Mouse (Mus musculus) embryonic facial prominence, embryonic 11.5 days (tissue): ENCODE measurements around the gene Maml3. TPM values are rescaled to one million over a fixed set of nuclear protein-coding genes. Genes with fewer than 3 reads are reported as not detected.

Source experiments
- ATAC-seq: fragments of 200-750 bp; cut with Nextera tagmentation; replicated peaks from 2 replicates; pipeline ENCODE4 v1.8.0; 2017; ENCODE audit warnings: low read depth; ENCODE audit not compliant: insufficient number of reproducible peaks, low FRiP score, low TSS enrichment
- DNase-seq: peaks from one replicate; pipeline ENCODE4 v3.0.0-alpha.2; 2015; ENCODE audit warnings: low spot score
- H3K27ac ChIP-seq: fragments of 300-500 bp; sonication (generic); replicated peaks from 2 replicates; pipeline ENCODE4 v1.5.1; 2014; ENCODE audit warnings: mild to moderate bottlenecking, low read depth, low read length, control low read depth
- H3K27me3 ChIP-seq: fragments of 300-500 bp; sonication (generic); 2 replicates; pipeline ENCODE4 v1.6.1; 2014; ENCODE audit warnings: mild to moderate bottlenecking, low read length, moderate library complexity, mixed read lengths; ENCODE audit not compliant: control insufficient read depth, insufficient read depth
- H3K36me3 ChIP-seq: fragments of 300-500 bp; sonication (generic); replicated peaks from 2 replicates; pipeline ENCODE4 v1.6.1; 2014; ENCODE audit warnings: low read depth, mild to moderate bottlenecking, low read length, moderate library complexity, mixed read lengths; ENCODE audit not compliant: control insufficient read depth, insufficient read depth
- H3K4me1 ChIP-seq: fragments of 300-500 bp; sonication (generic); 2 replicates; pipeline ENCODE4 v1.6.1; 2014; ENCODE audit warnings: low read length, mixed read lengths; ENCODE audit not compliant: control insufficient read depth, insufficient read depth
- H3K4me2 ChIP-seq: fragments of 300-500 bp; sonication (generic); 2 replicates; pipeline ENCODE4 v1.6.1; 2014; ENCODE audit warnings: low read depth, mild to moderate bottlenecking, control low read depth, low read length, moderate library complexity
- H3K4me3 ChIP-seq: fragments of 300-500 bp; sonication (generic); 2 replicates; pipeline ENCODE4 v1.5.1; 2014; ENCODE audit warnings: low read depth, low read length, control low read depth
- H3K9ac ChIP-seq: fragments of 300-500 bp; sonication (generic); replicated peaks from 2 replicates; pipeline ENCODE4 v1.6.1; 2014; ENCODE audit warnings: mild to moderate bottlenecking, control low read depth, low read length
- H3K9me3 ChIP-seq: fragments of 300-500 bp; sonication (generic); replicated peaks from 2 replicates; pipeline ENCODE4 v1.6.1; 2016; ENCODE audit warnings: mild to moderate bottlenecking, low read length, inconsistent platforms, mixed read lengths; ENCODE audit not compliant: control insufficient read depth
- WGBS: fragments of 180-500 bp; shearing (Covaris S2); extraction: QIAGEN DNeasy Blood & Tissue Kit; methylation state at CpG from one replicate; pipeline ENCODE4 v1.1.7; 2014; 5-methylcytosine and 5-hydroxymethylcytosine counted together
- polyA plus RNA-seq: library from polyadenylated mRNA; unstranded; fragments of >200 nt; fragmentation: Nextera tagmentation; extraction: Ambion mirVana; gene quantifications from 2 replicates; pipeline ENCODE4 v1.2.1, GENCODE M21; 2014

Maml3 gene
- polyA plus RNA-seq, 1 experiment from 2014 or later: 4.4 TPM

- 30% methylated on average over 7 of the region's 7 CpGs for WGBS
- no peak for DNase-seq
- H3K27ac ChIP-seq: no peak overlapping the region
Measured at GRCm38 (mm10) chr3:52022486-52022885, 82.4 kb downstream of the Maml3 start.

GRCm38 (mm10) chr3:52018103-52018439, 86.8 kb downstream of the Maml3 start:
- Histone ChIP-seq H3K4me2 (no peak overlapping the region), H3K4me1 (no peaks in the 10 kb centered on the region), H3K9ac (no peak overlapping the region), H3K27me3 (no peaks in the 10 kb centered on the region), H3K27ac (no peak overlapping the region), H3K4me3 (no peak overlapping the region), H3K36me3 (no peaks in the 10 kb centered on the region), H3K9me3 (no peaks in the 10 kb centered on the region)
- ATAC-seq (no peak), DNase-seq (no peak)
- WGBS: 71% methylated on average over 5 of the region's 5 CpGs

More at GRCm38 (mm10) chr3:52022486-52022885, 82.4 kb downstream of the Maml3 start:
- no peak overlapping the region for H3K4me2 ChIP-seq
- H3K9me3 ChIP-seq: no peaks in the 10 kb centered on the region
- H3K9ac ChIP-seq: no peak overlapping the region
- H3K36me3 ChIP-seq: no peaks in the 10 kb centered on the region
- no peaks in the 10 kb centered on the region for H3K4me1 ChIP-seq
- no peak for ATAC-seq
- H3K4me3 ChIP-seq: no peak overlapping the region
- H3K27me3 ChIP-seq: no peaks in the 10 kb centered on the region

GRCm38 (mm10) chr3:52017439-52018102, 87.3 kb downstream of the Maml3 start:
- Histone ChIP-seq H3K9ac (no peak overlapping the region), H3K9me3 (no peaks in the 10 kb centered on the region), H3K4me2 (no peak overlapping the region; the same call in 1 of the 2 replicates), H3K27ac (no peak overlapping the region), H3K27me3 (no peaks in the 10 kb centered on the region), H3K36me3 (no peaks in the 10 kb centered on the region), H3K4me3 (no peak overlapping the region), H3K4me1 (no peaks in the 10 kb centered on the region)
- ATAC-seq: no peak
- WGBS: 36% methylated on average over 17 of the region's 17 CpGs
- DNase-seq: peak; percentile 81

GRCm38 (mm10) chr3:52016178-52016577, 88.7 kb downstream of the Maml3 start:
- no peak overlapping the region for H3K4me2 ChIP-seq
- H3K9ac ChIP-seq: no peak overlapping the region
- no peak overlapping the region for H3K4me3 ChIP-seq
- 92% methylated on average over 3 of the region's 3 CpGs for WGBS
- no peaks in the 10 kb centered on the region for H3K27me3 ChIP-seq
- H3K27ac ChIP-seq: no peak overlapping the region
- no peaks in the 10 kb centered on the region for H3K4me1 ChIP-seq
- no peaks in the 10 kb centered on the region for H3K36me3 ChIP-seq
- H3K9me3 ChIP-seq: no peaks in the 10 kb centered on the region
- ATAC-seq: no peak
- DNase-seq: no peak

GRCm38 (mm10) chr3:52015556-52015955, 89.3 kb downstream of the Maml3 start:
- Histone ChIP-seq H3K36me3 (no peaks in the 10 kb centered on the region), H3K9ac (no peak overlapping the region), H3K27me3 (no peaks in the 10 kb centered on the region), H3K4me2 (no peak overlapping the region), H3K4me1 (no peaks in the 10 kb centered on the region), H3K4me3 (no peak overlapping the region), H3K9me3 (no peaks in the 10 kb centered on the region), H3K27ac (no peak overlapping the region)
- WGBS: 97% methylated on average over 1 of the region's 1 CpGs
- ATAC-seq (no peak), DNase-seq (no peak)

GRCm38 (mm10) chr3:52011032-52011710, 93.7 kb downstream of the Maml3 start:
- 65% methylated on average over 9 of the region's 9 CpGs for WGBS
- H3K4me1 ChIP-seq: peaks cover 5% of the 10 kb centered on the region; the same call in 1 of the 2 replicates
- no peak for ATAC-seq

GRCm38 (mm10) chr3:52009321-52009720, 95.6 kb downstream of the Maml3 start:
- no peak overlapping the region for H3K4me2 ChIP-seq
- no peak overlapping the region for H3K27ac ChIP-seq
- no peaks in the 10 kb centered on the region for H3K9me3 ChIP-seq
- WGBS: 28% methylated on average over 6 of the region's 6 CpGs
- DNase-seq (peak; percentile 56), ATAC-seq (no peak; the same call in 1 of the 2 replicates)
- no peaks in the 10 kb centered on the region for H3K27me3 ChIP-seq
- no peaks in the 10 kb centered on the region for H3K36me3 ChIP-seq
- H3K9ac ChIP-seq: no peak overlapping the region
- H3K4me3 ChIP-seq: no peak overlapping the region
- H3K4me1 ChIP-seq: peaks cover 5% of the 10 kb centered on the region; the same call in 1 of the 2 replicates

More at GRCm38 (mm10) chr3:52011032-52011710, 93.7 kb downstream of the Maml3 start:
- no peaks in the 10 kb centered on the region for H3K36me3 ChIP-seq
- no peak overlapping the region for H3K27ac ChIP-seq
- H3K9ac ChIP-seq: no peak overlapping the region
- DNase-seq: no peak
- no peak overlapping the region for H3K4me3 ChIP-seq
- no peaks in the 10 kb centered on the region for H3K9me3 ChIP-seq
- no peak overlapping the region for H3K4me2 ChIP-seq
- no peaks in the 10 kb centered on the region for H3K27me3 ChIP-seq

GRCm38 (mm10) chr3:52007602-52008252, 97.1 kb downstream of the Maml3 start:
- Histone ChIP-seq H3K27me3 (no peaks in the 10 kb centered on the region), H3K9ac (peak overlapping the region; percentile 51), H3K4me2 (peak overlapping the region; percentile 51), H3K4me1 (peaks cover 5% of the 10 kb centered on the region; the same call in 1 of the 2 replicates), H3K36me3 (no peaks in the 10 kb centered on the region), H3K4me3 (peak overlapping the region; percentile 30), H3K27ac (peak overlapping the region; percentile 76), H3K9me3 (no peaks in the 10 kb centered on the region)
- under 1% methylated on average over 19 of the region's 21 CpGs for WGBS
- ATAC-seq: peak; percentile 79; the same call in 1 of the 2 replicates
- peak; percentile 93 for DNase-seq
